Mouse (Mus musculus) left cerebral cortex, adult 6 months (tissue): ENCODE results near the gene Arntl. TPM values are rescaled to one million over a fixed set of nuclear protein-coding genes. Genes with fewer than 3 reads are reported as not detected.

Experiments used
- long read RNA-seq, 2 experiments: library from polyadenylated mRNA; unstranded; transcript quantifications; one replicate each; pipeline ENCODE4 v2.0.0; 2019 to 2020
- polyA plus RNA-seq: library from polyadenylated mRNA; unstranded; fragments of <200 nt; fragmentation: Nextera tagmentation; gene quantifications from 2 replicates; pipeline ENCODE4 v1.2.3, GENCODE M21; 2021

Arntl gene
- polyA plus RNA-seq: 18.7 and 25.2 TPM in 2 replicates
- long read RNA-seq, experiment 1, transcript Arntl-201 (20 exons, 2,908 nt): major isoform, 53 of 128 reads
- long read RNA-seq, experiment 1, partial matches to known transcripts: 12 of 128 reads
- long read RNA-seq, experiment 1, other reads (novel, unspliced or antisense): 62 of 128 reads
- long read RNA-seq, experiment 2, transcript Arntl-201 (20 exons, 2,908 nt): major isoform, 5 of 44 reads
- long read RNA-seq, experiment 2, partial matches to known transcripts: 22 of 44 reads
- long read RNA-seq, experiment 2, other reads (novel, unspliced or antisense): 17 of 44 reads

DNA sequence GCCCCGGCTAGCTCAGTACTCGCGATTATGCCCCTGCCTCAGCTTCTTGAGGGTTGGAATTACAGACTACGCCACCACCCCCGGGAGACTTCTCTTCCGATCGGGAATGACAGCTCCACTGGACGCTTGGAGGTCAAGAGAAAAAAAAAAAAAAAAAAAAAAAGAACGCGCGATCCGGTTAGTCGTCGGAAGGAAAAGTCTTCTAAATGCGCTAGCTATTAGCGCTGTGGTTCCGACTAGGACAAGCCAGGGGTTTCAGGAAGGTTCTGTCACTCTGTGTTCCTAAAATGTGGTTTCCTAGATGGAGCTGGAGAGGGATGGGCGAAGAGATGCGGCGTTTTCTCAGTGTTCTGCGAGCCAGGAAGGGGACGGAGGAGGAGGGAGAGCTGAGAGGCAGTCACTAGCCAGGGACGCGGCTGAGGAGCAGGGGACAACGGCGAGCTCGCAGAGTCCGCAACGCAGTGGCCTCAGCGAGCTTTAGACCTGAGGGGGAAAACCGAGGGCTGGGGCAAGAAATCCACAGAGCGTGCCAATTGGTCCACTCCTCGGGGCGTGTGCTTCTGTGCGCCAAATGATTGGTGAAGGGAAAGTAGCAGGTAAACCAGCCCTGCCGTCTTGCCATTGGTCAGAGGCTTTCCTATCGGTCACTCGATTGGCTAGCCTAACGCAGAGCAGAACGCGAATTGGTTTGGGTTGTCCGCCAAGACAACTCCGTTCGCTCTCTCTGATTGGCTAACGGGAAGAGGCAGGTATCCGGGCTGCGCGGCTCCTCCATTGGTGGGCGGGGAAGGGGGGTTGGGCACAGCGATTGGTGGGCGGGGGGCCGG, at the start of gene Arntl:
Gene Arntl (plus strand): TSS at position 822 of the 827 bp plus-strand sequence.

Other genes with a start within 250 kb of the Arntl start
- 56.9 and 71.0 TPM in 2 replicates for gene Btbd10, start 161.9 kb downstream of the Arntl start, polyA plus RNA-seq
- gene Pth, start 181.1 kb downstream of the Arntl start, polyA plus RNA-seq: not detected in 2 replicates